ENCODE assay signal across 9 mouse cellular contexts in the genomic region with DNA sequence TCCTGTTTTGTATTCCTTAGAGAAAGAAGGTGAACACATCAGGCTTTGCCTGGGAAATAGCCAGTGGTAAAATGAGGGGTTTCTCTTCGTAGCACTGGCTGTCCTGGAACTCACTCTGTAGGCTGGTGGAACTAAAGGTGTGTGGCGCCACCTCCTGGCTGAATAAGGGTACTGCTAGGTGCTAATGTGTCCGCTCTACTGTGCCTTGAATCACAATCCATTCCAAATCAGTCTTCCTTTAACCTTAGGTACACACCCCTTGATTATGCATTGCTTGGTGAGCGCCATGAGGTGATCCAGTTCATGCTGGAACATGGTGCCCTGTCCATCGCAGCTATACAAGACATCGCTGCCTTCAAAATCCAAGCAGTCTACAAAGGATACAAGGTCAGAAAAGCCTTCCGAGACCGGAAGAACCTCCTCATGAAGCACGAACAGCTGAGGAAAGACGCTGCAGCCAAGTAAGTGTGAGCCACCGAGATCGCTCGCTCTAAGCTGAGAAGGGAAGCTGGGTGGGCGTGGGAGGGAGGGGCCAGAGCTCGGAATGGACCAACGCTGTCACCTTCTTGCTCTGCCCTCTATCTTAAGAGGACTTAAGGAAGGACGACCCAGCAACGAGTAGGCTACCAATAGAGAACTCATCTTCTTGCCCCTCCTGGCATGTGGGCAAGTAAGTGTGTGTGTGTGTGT.
A peak's percentile ranks its signal among the peaks of the same experiment; 100 is the strongest.
DNase-seq lines count a peak whose midpoint lies in the region; ATAC-seq and TF ChIP-seq lines count a peak whose summit lies in the region.
"Had no signal": no experiment of that assay in that cellular context is flagged by ENCODE, and none has a peak within 500 bp of the region (broad histone marks: within the 10 kb centered on the region; RNA-seq: fewer than 3 reads in every experiment).

No protein-coding gene starts in this region.

- no peak for TF ChIP-seq EP300 in lung, postnatal 0 days (IDR thresholded peaks at IDR 0.05)

- no peaks in the 10 kb centered on the region; a peak in 1 of 4 replicates for H3K4me1 ChIP-seq in ES-E14 (ENCODE audit: control insufficient read depth in 2 of 2, insufficient read depth in 2 of 2, low read length in 2 of 2, poor library complexity in 1 of 2)
- H3K4me1 ChIP-seq in bone marrow, adult 2 months (ENCODE audit: control insufficient read depth, insufficient read depth, low read length) = no peaks in the 10 kb centered on the region
- no peaks in the 10 kb centered on the region for H3K4me1 ChIP-seq in forebrain, embryonic 12.5 days
- no peaks in the 10 kb centered on the region for H3K4me1 ChIP-seq in lung, postnatal 0 days (ENCODE audit: insufficient read depth, low read depth, low read length)

- H3K27ac ChIP-seq in ES-E14 (ENCODE audit: insufficient read depth, low read depth, low read length, poor library complexity, severe bottlenecking) = no peak overlapping the region
- H3K27ac ChIP-seq in bone marrow, adult 2 months (ENCODE audit: control insufficient read depth, insufficient read depth, low read depth, low read length, poor library complexity) = no peak overlapping the region
- H3K27ac ChIP-seq in forebrain, embryonic 12.5 days = no peak overlapping the region
- H3K27ac ChIP-seq in lung, postnatal 0 days (ENCODE audit: low read length) = no peak overlapping the region
- H3K27ac ChIP-seq: macrophage had no signal

- no peak overlapping the region for H3K9ac ChIP-seq in ES-E14 (ENCODE audit: insufficient read depth, low read depth, low read length, poor library complexity, severe bottlenecking)
- no peak overlapping the region for H3K9ac ChIP-seq in forebrain, embryonic 12.5 days
- no peak overlapping the region for H3K9ac ChIP-seq in lung, postnatal 0 days (replicated peaks; ENCODE audit: low read depth)

- 62% methylated on average over 18 of the region's 18 CpGs for WGBS in bone marrow, adult 2 months
- 42% methylated on average over 18 of the region's 18 CpGs for WGBS in forebrain, embryonic 12.5 days
- 35% methylated on average over 18 of the region's 18 CpGs for WGBS in lung, postnatal 0 days

- 0 out of 2 replicates have a peak, but pooled peaks have one; percentile 44 for ATAC-seq in forebrain, embryonic 12.5 days (ENCODE audit: low FRiP score)
- ATAC-seq in lung, postnatal 0 days = peak; percentile 55

- H3K36me3 ChIP-seq in ES-E14 (ENCODE audit: control insufficient read depth, insufficient read depth, low read length, poor library complexity, severe bottlenecking) = no peaks in the 10 kb centered on the region
- H3K36me3 ChIP-seq in forebrain, embryonic 12.5 days (replicated peaks) = no peaks in the 10 kb centered on the region
- no peaks in the 10 kb centered on the region for H3K36me3 ChIP-seq in lung, postnatal 0 days (ENCODE audit: insufficient read depth, low read length)

- H3K4me3 ChIP-seq in ES-E14 (ENCODE audit: insufficient read depth in 1 of 2, low read depth in 1 of 2, low read length in 2 of 2, poor library complexity in 1 of 2, severe bottlenecking in 1 of 2) = peak overlapping the region; percentile 35 to 62; a peak in 3 of 4 replicates
- no peak overlapping the region for H3K4me3 ChIP-seq in bone marrow, adult 2 months (replicated peaks; ENCODE audit: control insufficient read depth, low read depth, low read length)
- H3K4me3 ChIP-seq in forebrain, embryonic 12.5 days (replicated peaks) = no peak overlapping the region
- no peak overlapping the region for H3K4me3 ChIP-seq in lung, postnatal 0 days (ENCODE audit: low read depth, low read length)

- in situ Hi-C loops in ES-E14 (cut with MboI; ENCODE audit: low sequenced_read_pairs in 2 of 2, unreplicated experiment in 2 of 2) = loop anchor here in 1 of 2 experiments (10.0 kb wide), 1 partner anchor 993 kb away; no protein-coding TSS in a partner anchor

- DNase-seq in ES-E14 (ENCODE audit: low read depth, low spot score) = peak; percentile 88
- peak; percentile 75 for DNase-seq in heart, postnatal 4 days
- DNase-seq in layer of hippocampus, postnatal 10 days (ENCODE audit: low spot score in 2 of 2) = peak; percentile 76 to 83
- DNase-seq in lung, postnatal 0 days (ENCODE audit: low spot score) = peak; percentile 41
- DNase-seq in right cerebral cortex, adult 18-20 months = peak; percentile 50
- peak; percentile 52 for DNase-seq in urinary bladder, postnatal 14 days (ENCODE audit: low spot score)

- H3K27me3 ChIP-seq in forebrain, embryonic 12.5 days = no peaks in the 10 kb centered on the region
- no peaks in the 10 kb centered on the region for H3K27me3 ChIP-seq in lung, postnatal 0 days (replicated peaks; ENCODE audit: insufficient read depth, low read length)

- no peaks in the 10 kb centered on the region for H3K9me3 ChIP-seq in ES-E14 (ENCODE audit: control insufficient read depth, insufficient read depth, low read depth, low read length)
- H3K9me3 ChIP-seq in forebrain, embryonic 12.5 days = no peaks in the 10 kb centered on the region
- no peaks in the 10 kb centered on the region for H3K9me3 ChIP-seq in lung, postnatal 0 days (ENCODE audit: low read length)

- peak overlapping the region; percentile 10; the same call in 1 of the 2 replicates for H3K4me2 ChIP-seq in forebrain, embryonic 12.5 days
- peak overlapping the region; percentile 20; the same call in 1 of the 2 replicates for H3K4me2 ChIP-seq in lung, postnatal 0 days (replicated peaks; ENCODE audit: low read depth, low read length)

- TF ChIP-seq CTCF in bone marrow, adult 2 months (IDR thresholded peaks at IDR 0.05; ENCODE audit: control insufficient read depth, insufficient read depth, low read length) = peak; percentile 81
- TF ChIP-seq CTCF in lung, postnatal 0 days (IDR thresholded peaks at IDR 0.05) = peak; percentile 91

- TF ChIP-seq POLR2A in bone marrow, adult 2 months (IDR thresholded peaks at IDR 0.05; ENCODE audit: borderline replicate concordance, control insufficient read depth, low read depth, low read length) = no peak

TF ChIP-seq in ES-E14, 5 proteins besides CTCF, POLR2A, EP300 and RAD21:
- peak; percentile 95 for TF ChIP-seq ZC3H11A (IDR thresholded peaks at IDR 0.05; ENCODE audit: borderline replicate concordance, low read depth, low read length)
- no peak for TF ChIP-seq CHD2 (IDR thresholded peaks at IDR 0.05; ENCODE audit: low read depth, low read length)

Comparison
In these comparisons a context has a peak if more than half of its experiments do, and no peak if none do; other contexts are left out.
1. H3K4me3 ChIP-seq: peak in ES-E14 (2 of 2); none in bone marrow, adult 2 months (single experiment), forebrain, embryonic 12.5 days (single experiment) and lung, postnatal 0 days (single experiment).
2. Peak in every context shown above with its lines, with median percentiles within 50 percentile points of each other: DNase-seq.